28 mouse cellular contexts compared by ENCODE assay signal in genomic region chr15:102696899-102697298, GRCm38 (mm10). TPM values are rescaled to one million over a fixed set of nuclear protein-coding genes. Genes with fewer than 3 reads are reported as not detected.
DNase-seq lines count a peak whose midpoint lies in the region; ATAC-seq lines count a peak whose summit lies in the region.
"Had no signal": no experiment of that assay in that cellular context is flagged by ENCODE, and none has a peak within 500 bp of the region (broad histone marks: within the 10 kb centered on the region; RNA-seq: fewer than 3 reads in every experiment).

No protein-coding gene starts in this region.

- no peaks in the 10 kb centered on the region for H3K9me3 ChIP-seq in neural tube, embryonic 13.5 days
- H3K9me3 ChIP-seq in neural tube, embryonic 15.5 days (replicated peaks): no peaks in the 10 kb centered on the region
- no peaks in the 10 kb centered on the region for H3K9me3 ChIP-seq in heart, embryonic 12.5 days (replicated peaks)
- H3K9me3 ChIP-seq: embryonic facial prominence, embryonic 12.5 days; embryonic facial prominence, embryonic 15.5 days; G1E; heart, embryonic 15.5 days; hindbrain, embryonic 10.5 days; hindbrain, embryonic 13.5 days had no signal

- H3K27ac ChIP-seq in neural tube, embryonic 13.5 days (replicated peaks): peak overlapping the region; percentile 89
- H3K27ac ChIP-seq in neural tube, embryonic 15.5 days (replicated peaks): peak overlapping the region; percentile 82; the same call in 1 of the 2 replicates
- H3K27ac ChIP-seq in heart, embryonic 12.5 days (ENCODE audit: poor library complexity, severe bottlenecking): no peak overlapping the region
- H3K27ac ChIP-seq: embryonic facial prominence, embryonic 12.5 days; embryonic facial prominence, embryonic 15.5 days; gastrocnemius, adult 2 months; heart, embryonic 15.5 days; hindbrain, embryonic 10.5 days; hindbrain, embryonic 13.5 days had no signal

- 39% methylated on average over 3 of the region's 3 CpGs for WGBS in neural tube, embryonic 13.5 days
- WGBS in neural tube, embryonic 15.5 days: 36% methylated on average over 3 of the region's 3 CpGs
- 44% methylated on average over 3 of the region's 3 CpGs for WGBS in heart, embryonic 12.5 days

- no peak overlapping the region for H3K4me3 ChIP-seq in neural tube, embryonic 13.5 days
- no peak overlapping the region for H3K4me3 ChIP-seq in neural tube, embryonic 15.5 days (replicated peaks)
- no peak overlapping the region for H3K4me3 ChIP-seq in heart, embryonic 12.5 days
- H3K4me3 ChIP-seq: embryonic facial prominence, embryonic 12.5 days; embryonic facial prominence, embryonic 15.5 days; gastrocnemius, adult 2 months; heart, embryonic 15.5 days; hindbrain, embryonic 10.5 days; hindbrain, embryonic 13.5 days had no signal

- peaks cover 58% of the 10 kb centered on the region for H3K4me1 ChIP-seq in neural tube, embryonic 13.5 days (replicated peaks)
- H3K4me1 ChIP-seq in neural tube, embryonic 15.5 days: peaks cover 60% of the 10 kb centered on the region
- H3K4me1 ChIP-seq in heart, embryonic 12.5 days (replicated peaks): peaks cover 17% of the 10 kb centered on the region

- H3K4me2 ChIP-seq in neural tube, embryonic 13.5 days: no peak overlapping the region
- H3K4me2 ChIP-seq in neural tube, embryonic 15.5 days: no peak overlapping the region
- no peak overlapping the region for H3K4me2 ChIP-seq in heart, embryonic 12.5 days
- H3K4me2 ChIP-seq: embryonic facial prominence, embryonic 12.5 days; embryonic facial prominence, embryonic 15.5 days; heart, embryonic 11.5 days; heart, embryonic 15.5 days; hindbrain, embryonic 13.5 days had no signal

- ATAC-seq in neural tube, embryonic 13.5 days (ENCODE audit: low read depth): no peak
- no peak for ATAC-seq in neural tube, embryonic 15.5 days (ENCODE audit: low FRiP score)
- ATAC-seq in heart, embryonic 12.5 days (ENCODE audit: insufficient number of reproducible peaks, low FRiP score): no peak
- ATAC-seq: forebrain, embryonic 14.5 days; forebrain, postnatal 0 days; hindbrain, embryonic 16.5 days; Patski had no signal

- H3K9ac ChIP-seq in neural tube, embryonic 13.5 days: 0 out of 2 replicates have a peak overlapping the region, but pooled peaks have one; percentile 31
- no peak overlapping the region for H3K9ac ChIP-seq in neural tube, embryonic 15.5 days (replicated peaks)
- H3K9ac ChIP-seq in heart, embryonic 12.5 days: no peak overlapping the region
- H3K9ac ChIP-seq: embryonic facial prominence, embryonic 12.5 days; embryonic facial prominence, embryonic 15.5 days; forebrain, postnatal 0 days; heart, embryonic 15.5 days; hindbrain, embryonic 13.5 days had no signal

- H3K36me3 ChIP-seq in neural tube, embryonic 13.5 days: no peaks in the 10 kb centered on the region
- H3K36me3 ChIP-seq in neural tube, embryonic 15.5 days: no peaks in the 10 kb centered on the region
- no peaks in the 10 kb centered on the region for H3K36me3 ChIP-seq in heart, embryonic 12.5 days
- H3K36me3 ChIP-seq: embryonic facial prominence, embryonic 12.5 days; embryonic facial prominence, embryonic 15.5 days; G1E; heart, embryonic 15.5 days; hindbrain, embryonic 10.5 days; hindbrain, embryonic 13.5 days had no signal

- DNase-seq in neural tube, embryonic 10.5 days (ENCODE audit: extremely low spot score, low spot score): no peak
- DNase-seq in lung, postnatal 25 days (ENCODE audit: low spot score): peak; percentile 55
- DNase-seq in ovary, postnatal 14 days (ENCODE audit: low spot score): no peak
- DNase-seq: adrenal gland, postnatal 10 days; adrenal gland, postnatal 36 days; B cell, adult 2 months; cerebellum, adult 18-20 months; cerebellum, adult 9-10 months; cerebellum, postnatal 25 days; forebrain, postnatal 0 days; gastrocnemius, adult 2 months; gastrocnemius, postnatal 14 days; heart, adult 11 months; heart, postnatal 10 days; heart, postnatal 36 days had no signal

- peaks cover 93% of the 10 kb centered on the region for H3K27me3 ChIP-seq in neural tube, embryonic 13.5 days
- peaks cover 40% of the 10 kb centered on the region for H3K27me3 ChIP-seq in neural tube, embryonic 15.5 days (replicated peaks)
- peaks cover 78% of the 10 kb centered on the region for H3K27me3 ChIP-seq in heart, embryonic 12.5 days (replicated peaks)

RNA-seq across cellular contexts. Expression of gene Atp5g2, which starts 24.7 kb away (rescaled TPM):
- 45.9 and 48.1 TPM in 2 replicates for polyA plus RNA-seq in neural tube, embryonic 13.5 days (2015; fragmentation: Nextera tagmentation; extraction: Ambion mirVana)
- 49.7 and 63.7 TPM in 2 replicates for polyA plus RNA-seq in neural tube, embryonic 15.5 days (2015; fragmentation: Nextera tagmentation; extraction: Ambion mirVana)
- polyA plus RNA-seq in heart, embryonic 12.5 days (2016; fragmentation: Nextera tagmentation; extraction: Ambion mirVana): 73.0 and 88.2 TPM in 2 replicates

RNA-seq across cellular contexts. Expression of gene Calcoco1, which starts 25.1 kb away (rescaled TPM):
- 35.7 and 41.9 TPM in 2 replicates for polyA plus RNA-seq in neural tube, embryonic 13.5 days (2015; fragmentation: Nextera tagmentation; extraction: Ambion mirVana)
- polyA plus RNA-seq in neural tube, embryonic 15.5 days (2015; fragmentation: Nextera tagmentation; extraction: Ambion mirVana): 28.3 and 41.6 TPM in 2 replicates
- 55.1 and 55.3 TPM in 2 replicates for polyA plus RNA-seq in heart, embryonic 12.5 days (2016; fragmentation: Nextera tagmentation; extraction: Ambion mirVana)
